Mouse (Mus musculus) midbrain, embryonic 10.5 days (tissue): ENCODE measurements around the gene Cldn11. TPM values are rescaled to one million over a fixed set of nuclear protein-coding genes. Genes with fewer than 3 reads are reported as not detected.

Experiments used
- DNase-seq: peaks from one replicate; pipeline ENCODE4 v3.0.0-alpha.2; 2017; ENCODE audit warnings: low spot score
- H3K27ac ChIP-seq: fragments of 300-500 bp; sonication (generic); replicated peaks from 2 replicates; pipeline ENCODE4 v1.5.1; 2016; ENCODE audit warnings: mild to moderate bottlenecking
- H3K27me3 ChIP-seq: fragments of 300-500 bp; sonication (generic); 2 replicates; pipeline ENCODE4 v1.6.1; 2016; ENCODE audit warnings: low read depth, mild to moderate bottlenecking; ENCODE audit not compliant: poor library complexity, severe bottlenecking
- H3K36me3 ChIP-seq: fragments of 300-500 bp; sonication (generic); 2 replicates; pipeline ENCODE4 v1.6.1; 2016; ENCODE audit warnings: mild to moderate bottlenecking, moderate library complexity
- H3K4me1 ChIP-seq: fragments of 300-500 bp; sonication (generic); 2 replicates; pipeline ENCODE4 v1.6.1; 2016
- H3K4me3 ChIP-seq: fragments of 300-500 bp; sonication (generic); 2 replicates; pipeline ENCODE4 v1.5.1; 2016; ENCODE audit warnings: mild to moderate bottlenecking, moderate library complexity
- H3K9me3 ChIP-seq: fragments of 300-500 bp; sonication (generic); replicated peaks from 2 replicates; pipeline ENCODE4 v1.6.1; 2016; ENCODE audit warnings: mild to moderate bottlenecking
- WGBS: fragments of 180-500 bp; shearing (Covaris S2); methylation state at CpG from one replicate; pipeline ENCODE4 v1.1.7; 2016; 5-methylcytosine and 5-hydroxymethylcytosine counted together
- polyA plus RNA-seq: library from polyadenylated mRNA; unstranded; fragments of >200 nt; fragmentation: Nextera tagmentation; extraction: Ambion mirVana; gene quantifications from 2 replicates; pipeline ENCODE4 v1.2.1, GENCODE M21; 2016

Gene Cldn11
- polyA plus RNA-seq, 1 experiment from 2014 or later, result 7.6 TPM

DNA sequence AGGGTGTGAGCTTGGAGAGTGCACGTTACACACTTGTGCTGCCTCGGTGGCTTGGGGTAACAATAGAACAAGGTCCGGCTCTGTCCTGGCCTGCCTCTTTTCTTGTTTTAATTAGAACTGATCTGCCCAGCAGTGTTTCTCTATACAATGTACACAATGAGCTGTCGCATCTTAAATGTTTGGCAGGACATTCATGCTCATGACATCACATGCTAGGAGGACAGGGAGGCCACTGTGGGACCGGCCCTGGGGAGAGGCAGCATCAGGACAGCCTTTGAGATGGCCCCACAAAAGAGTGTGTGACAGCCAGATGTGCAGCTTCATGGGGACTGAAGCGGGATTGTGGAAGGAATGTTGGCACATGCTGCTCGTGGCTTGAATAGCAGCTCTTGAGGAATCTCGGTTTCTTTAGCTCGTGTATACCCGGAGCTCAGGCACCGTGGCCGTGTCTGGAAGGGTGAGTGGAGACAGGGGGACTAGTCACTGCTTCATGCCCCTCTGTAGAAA lies 16.7 kb downstream of the Cldn11 start:
- H3K4me3 ChIP-seq, result no peak overlapping the region
- H3K4me1 ChIP-seq, result peaks cover 14% of the 10 kb centered on the region
- peak overlapping the region; percentile 63 for H3K27ac ChIP-seq
- 44% methylated on average over 12 of the region's 12 CpGs for WGBS
- H3K27me3 ChIP-seq, result no peaks in the 10 kb centered on the region
- no peaks in the 10 kb centered on the region for H3K9me3 ChIP-seq
- H3K36me3 ChIP-seq, result no peaks in the 10 kb centered on the region
- peak; percentile 25 for DNase-seq

DNA sequence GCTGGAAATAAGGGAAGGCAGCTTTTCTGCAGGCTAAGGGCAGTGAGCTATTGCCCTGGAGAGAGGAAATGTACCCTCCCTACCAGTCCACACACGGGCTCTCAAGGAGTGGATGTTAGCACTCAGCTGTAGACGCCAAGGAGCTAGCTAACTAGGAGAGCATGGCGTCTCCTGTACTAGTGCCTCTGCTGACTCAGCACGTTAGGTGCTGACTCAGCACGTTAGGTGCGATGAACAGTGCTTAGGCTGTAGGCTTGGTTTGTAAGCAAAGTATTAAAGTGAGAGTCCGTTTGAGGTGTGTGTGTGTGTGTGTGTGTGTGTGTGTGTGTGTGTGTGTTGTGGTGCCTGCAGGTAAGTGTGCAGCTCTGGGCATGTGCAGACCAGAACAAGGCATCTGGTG lies 40.6 kb downstream of the Cldn11 start:
- no peak overlapping the region for H3K4me3 ChIP-seq
- H3K4me1 ChIP-seq, result no peaks in the 10 kb centered on the region
- DNase-seq, result no peak
- H3K9me3 ChIP-seq, result peaks cover 5% of the 10 kb centered on the region; the same call in 1 of the 2 replicates
- no peaks in the 10 kb centered on the region for H3K27me3 ChIP-seq
- no peaks in the 10 kb centered on the region for H3K36me3 ChIP-seq
- no peak overlapping the region for H3K27ac ChIP-seq
- 90% methylated on average over 7 of the region's 7 CpGs for WGBS

DNA sequence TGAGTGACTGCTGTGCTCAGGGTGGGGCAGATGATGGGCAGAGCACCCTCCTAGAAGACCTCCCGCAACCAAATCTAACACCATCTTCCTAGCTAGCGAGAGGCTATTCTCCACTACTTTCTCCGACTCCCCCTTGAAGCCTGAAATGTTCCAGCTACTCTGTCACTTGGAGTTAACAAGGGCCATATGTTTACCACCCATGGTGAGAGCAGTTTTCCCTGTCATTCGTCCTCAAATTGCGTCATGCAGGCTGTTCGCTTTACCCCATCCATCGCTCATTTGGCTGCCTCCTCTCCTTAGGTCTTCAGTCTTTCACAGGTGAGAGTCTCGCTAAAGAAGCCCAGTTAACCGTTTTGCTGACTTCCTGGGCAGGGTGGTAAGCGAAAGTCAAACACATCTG lies 41.7 kb downstream of the Cldn11 start:
- WGBS, result 78% methylated on average over 10 of the region's 10 CpGs
- no peaks in the 10 kb centered on the region for H3K27me3 ChIP-seq
- peaks cover 5% of the 10 kb centered on the region; the same call in 1 of the 2 replicates for H3K9me3 ChIP-seq
- no peak overlapping the region for H3K4me3 ChIP-seq
- no peak for DNase-seq
- H3K27ac ChIP-seq, result no peak overlapping the region
- H3K36me3 ChIP-seq, result no peaks in the 10 kb centered on the region
- no peaks in the 10 kb centered on the region for H3K4me1 ChIP-seq

DNA sequence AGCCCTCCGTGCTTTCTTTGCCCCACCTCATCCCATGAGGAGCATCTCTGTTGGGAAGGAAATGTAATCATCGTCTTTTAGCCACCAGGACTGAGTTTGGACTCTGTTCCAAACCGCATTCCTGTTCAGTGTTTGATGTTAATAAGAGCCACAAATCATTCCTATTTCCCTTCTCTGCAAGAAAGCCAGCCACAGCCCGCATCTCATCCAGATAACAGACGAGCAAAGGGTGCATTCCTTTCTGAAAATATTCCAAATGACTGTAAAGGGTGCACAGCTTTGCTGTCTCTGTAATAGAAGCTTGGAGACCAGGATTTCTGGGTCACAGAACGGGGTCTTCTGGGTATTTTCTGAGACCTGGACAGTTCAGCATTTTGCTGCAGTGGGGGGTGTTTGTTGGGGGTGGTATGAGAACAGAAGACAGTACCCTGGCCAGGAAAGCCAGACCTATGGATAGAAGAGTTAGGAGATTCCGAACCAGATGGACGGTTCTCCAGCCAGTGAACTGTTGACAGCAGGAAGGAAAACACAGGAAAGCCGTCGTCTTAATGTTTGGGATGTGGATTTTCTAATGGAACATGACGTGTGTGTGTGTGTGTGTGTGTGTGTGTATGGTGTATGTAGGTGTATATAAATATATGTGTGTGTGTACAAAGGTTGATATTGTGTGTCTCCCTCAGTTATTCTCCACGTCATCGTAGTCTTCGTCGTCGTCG lies 49.6 kb downstream of the Cldn11 start:
- no peaks in the 10 kb centered on the region for H3K4me1 ChIP-seq
- H3K4me3 ChIP-seq, result no peak overlapping the region
- WGBS, result 90% methylated on average over 17 of the region's 17 CpGs
- no peak for DNase-seq
- H3K9me3 ChIP-seq, result no peaks in the 10 kb centered on the region
- no peaks in the 10 kb centered on the region for H3K36me3 ChIP-seq
- H3K27ac ChIP-seq, result no peak overlapping the region
- no peaks in the 10 kb centered on the region for H3K27me3 ChIP-seq

DNA sequence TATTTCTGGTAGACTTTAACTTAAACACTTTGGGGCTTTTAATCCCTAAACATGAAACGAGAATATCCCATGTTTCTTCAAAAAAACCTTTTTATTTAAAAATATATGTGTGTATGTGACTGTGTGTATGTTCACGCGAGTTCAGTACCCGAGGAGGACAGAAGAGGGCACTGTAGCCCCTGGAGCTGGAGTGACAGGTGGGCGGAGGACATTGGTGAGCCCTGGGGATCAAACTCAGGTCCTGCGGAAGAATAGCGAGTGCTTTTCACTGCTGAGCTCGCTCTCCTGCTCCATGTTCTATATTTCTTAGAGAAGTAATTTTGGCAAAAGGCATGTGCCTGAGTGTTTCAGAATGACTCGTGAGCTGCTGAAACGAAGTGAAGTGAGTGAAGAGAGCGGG lies 54.2 kb downstream of the Cldn11 start:
- Histone ChIP-seq H3K4me3 (no peak overlapping the region), H3K36me3 (no peaks in the 10 kb centered on the region), H3K4me1 (peaks cover 9% of the 10 kb centered on the region), H3K9me3 (no peaks in the 10 kb centered on the region), H3K27me3 (no peaks in the 10 kb centered on the region), H3K27ac (no peak overlapping the region)
- no peak for DNase-seq
- WGBS, result 93% methylated on average over 11 of the region's 11 CpGs

DNA sequence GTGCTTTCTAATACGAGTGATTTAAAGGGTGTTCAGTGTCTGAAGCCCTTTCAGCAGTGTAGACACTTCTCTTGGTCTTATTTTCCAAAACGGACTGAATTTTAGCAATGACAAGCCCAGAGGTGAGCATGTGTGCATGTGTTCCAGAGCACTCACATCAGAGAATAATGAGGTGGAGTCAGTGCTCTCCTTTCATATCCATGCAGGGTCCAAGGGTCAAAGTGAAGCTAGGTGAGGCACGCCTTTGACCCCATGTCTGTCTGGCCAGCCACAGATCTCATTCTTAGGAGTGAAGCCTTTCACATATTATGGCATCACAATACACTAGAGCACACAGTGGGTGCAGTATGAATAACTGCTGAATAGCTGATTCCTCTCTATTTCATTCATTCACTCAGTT lies 55.4 kb downstream of the Cldn11 start:
- no peaks in the 10 kb centered on the region for H3K27me3 ChIP-seq
- 85% methylated on average over 3 of the region's 3 CpGs for WGBS
- no peaks in the 10 kb centered on the region for H3K9me3 ChIP-seq
- H3K36me3 ChIP-seq, result no peaks in the 10 kb centered on the region
- H3K27ac ChIP-seq, result no peak overlapping the region
- peaks cover 15% of the 10 kb centered on the region for H3K4me1 ChIP-seq
- no peak overlapping the region for H3K4me3 ChIP-seq
- no peak for DNase-seq

DNA sequence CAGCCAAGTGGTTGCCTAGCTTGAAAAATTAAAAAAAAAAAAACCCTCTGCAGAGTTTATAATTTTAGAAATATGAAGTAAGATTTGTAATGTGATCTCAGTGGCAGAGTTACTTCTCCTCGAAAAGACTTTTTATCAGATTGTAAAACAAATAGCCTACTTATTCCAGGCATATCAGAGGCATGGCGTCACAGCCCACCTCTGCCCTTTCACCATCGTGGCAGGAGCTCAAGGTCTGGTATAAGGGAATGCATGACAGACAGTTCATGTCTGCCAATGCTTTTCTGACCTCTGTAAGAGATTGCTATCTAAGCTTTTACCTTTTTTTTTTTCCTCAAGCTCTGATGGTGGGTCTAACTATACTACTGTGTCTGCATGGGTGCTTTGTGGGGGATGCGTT lies 58.3 kb downstream of the Cldn11 start:
- no peaks in the 10 kb centered on the region for H3K9me3 ChIP-seq
- 0 out of 2 replicates have a peak overlapping the region, but pooled peaks have one; percentile 69 for H3K27ac ChIP-seq
- WGBS, result 78% methylated on average over 4 of the region's 4 CpGs
- H3K36me3 ChIP-seq, result no peaks in the 10 kb centered on the region
- no peak overlapping the region for H3K4me3 ChIP-seq
- H3K4me1 ChIP-seq, result peaks cover 15% of the 10 kb centered on the region
- DNase-seq, result no peak
- H3K27me3 ChIP-seq, result no peaks in the 10 kb centered on the region

DNA sequence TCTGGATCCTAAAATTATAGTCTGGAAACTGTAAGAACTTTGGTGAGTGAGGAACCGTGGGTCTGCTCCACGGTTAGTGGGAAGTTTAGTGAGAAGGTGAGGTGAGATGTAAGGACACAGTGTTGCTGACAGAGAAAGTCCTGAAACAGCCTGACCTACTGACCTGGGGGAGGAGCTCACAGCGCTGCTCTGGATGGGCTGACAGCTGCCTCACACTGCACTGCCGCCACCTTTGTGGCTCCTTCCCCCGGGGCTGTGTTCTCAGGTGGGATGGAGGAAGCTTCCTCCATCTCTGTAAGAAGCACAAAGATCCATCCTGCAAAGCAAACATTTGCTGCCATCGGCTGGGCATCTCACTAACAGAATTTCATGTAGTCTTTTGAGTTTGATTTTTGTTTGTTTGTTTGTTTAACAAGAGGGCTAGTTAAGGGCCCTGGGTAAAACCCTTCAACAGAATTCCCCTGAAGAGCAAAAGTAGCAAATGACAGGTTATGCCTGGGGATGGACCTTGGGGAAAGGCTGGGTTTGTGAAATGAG lies 58.8 kb downstream of the Cldn11 start:
- 18% methylated on average over 6 of the region's 6 CpGs for WGBS
- no peaks in the 10 kb centered on the region for H3K36me3 ChIP-seq
- peak overlapping the region; percentile 69 for H3K27ac ChIP-seq
- DNase-seq, result peak; percentile 22
- no peaks in the 10 kb centered on the region for H3K9me3 ChIP-seq
- H3K4me1 ChIP-seq, result peaks cover 18% of the 10 kb centered on the region
- H3K27me3 ChIP-seq, result no peaks in the 10 kb centered on the region
- H3K4me3 ChIP-seq, result peak overlapping the region; percentile 26; the same call in 1 of the 2 replicates

DNA sequence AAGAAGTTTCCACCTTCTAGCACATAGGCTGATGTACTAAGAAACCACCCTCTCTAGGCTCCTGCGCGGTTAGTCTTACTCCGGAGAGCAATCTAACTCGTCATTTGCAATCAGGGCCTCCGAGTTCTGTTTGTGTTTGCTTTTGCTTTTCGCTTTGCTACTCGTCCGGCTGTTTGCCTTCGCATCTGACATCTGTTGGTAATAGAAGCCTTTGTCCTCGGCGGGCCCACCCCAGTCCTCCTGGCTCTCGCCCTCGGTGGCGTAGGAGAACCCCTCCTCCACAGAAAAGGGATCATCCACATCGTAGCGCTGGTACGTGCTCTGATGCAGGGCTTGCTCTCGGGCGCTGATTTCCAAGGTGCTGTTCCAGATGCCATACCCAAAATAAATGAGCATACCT lies 59.3 kb downstream of the Cldn11 start:
- peak overlapping the region; percentile 69 for H3K27ac ChIP-seq
- H3K4me3 ChIP-seq, result peak overlapping the region; percentile 26
- 11% methylated on average over 19 of the region's 19 CpGs for WGBS
- H3K9me3 ChIP-seq, result no peaks in the 10 kb centered on the region
- no peaks in the 10 kb centered on the region for H3K36me3 ChIP-seq
- H3K4me1 ChIP-seq, result peaks cover 23% of the 10 kb centered on the region
- peak; percentile 35 for DNase-seq
- no peaks in the 10 kb centered on the region for H3K27me3 ChIP-seq

DNA sequence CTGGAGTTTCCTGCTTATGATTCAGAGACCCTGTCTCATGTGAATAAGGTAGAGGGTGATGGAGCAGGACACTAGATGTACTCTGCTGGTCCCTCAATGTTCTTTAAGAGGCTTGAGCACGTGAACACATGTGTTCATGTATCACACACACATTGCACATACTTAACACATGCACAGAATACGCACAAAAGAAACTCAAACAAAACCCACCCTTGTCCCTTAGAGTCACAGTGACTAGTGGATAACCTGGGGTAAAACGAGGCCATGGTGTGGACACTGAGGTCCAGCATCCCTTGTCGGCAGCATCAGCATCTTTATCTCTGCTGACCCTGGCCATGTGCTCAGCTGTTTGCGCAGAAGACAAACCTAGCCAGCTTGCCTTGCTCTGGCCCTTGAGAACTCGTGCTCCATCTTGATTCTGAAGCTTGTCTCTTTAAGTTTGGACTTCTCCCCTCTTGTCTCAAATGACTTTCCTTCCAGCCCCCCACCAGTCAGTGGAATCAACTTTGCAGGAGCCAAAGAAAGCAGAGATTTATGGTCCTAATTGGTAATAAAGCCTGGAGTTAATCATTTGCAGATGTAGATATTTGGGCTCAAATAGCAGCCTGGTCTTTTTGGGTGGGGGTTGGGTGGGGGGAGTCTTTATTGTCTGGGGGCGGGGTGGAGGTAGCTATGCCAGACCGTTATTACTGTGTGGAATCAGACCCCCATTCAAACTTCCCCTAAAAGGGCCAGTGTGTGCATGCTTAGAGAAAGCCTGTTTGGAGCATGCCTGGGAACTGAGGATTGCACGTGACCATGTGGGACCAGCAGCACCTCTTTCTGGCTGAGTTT lies 62.7 kb downstream of the Cldn11 start:
- Histone ChIP-seq H3K27ac (peak overlapping the region; percentile 28), H3K4me1 (peaks cover 25% of the 10 kb centered on the region), H3K4me3 (no peak overlapping the region), H3K36me3 (no peaks in the 10 kb centered on the region), H3K27me3 (no peaks in the 10 kb centered on the region), H3K9me3 (no peaks in the 10 kb centered on the region)
- DNase-seq, result no peak
- WGBS, result 79% methylated on average over 9 of the region's 9 CpGs

DNA sequence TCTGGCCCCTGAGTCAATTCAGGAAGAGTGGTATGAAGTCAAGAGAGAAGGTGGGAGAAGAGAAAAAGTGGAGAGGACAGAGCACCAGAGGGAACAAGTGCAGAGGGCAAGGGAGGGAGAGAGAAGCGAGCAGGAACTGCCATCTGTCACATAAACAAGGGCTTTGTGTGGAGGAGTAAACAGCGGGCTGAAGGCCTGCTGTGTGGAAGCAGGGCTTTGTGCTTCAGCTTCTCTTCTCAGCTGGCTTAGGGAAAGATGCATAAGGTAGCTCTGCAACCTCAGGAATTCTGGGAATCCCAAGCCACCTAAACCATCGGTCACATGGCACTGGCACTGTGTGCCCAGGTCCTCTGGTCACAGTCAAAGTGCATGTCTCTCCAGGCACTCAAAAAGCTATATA lies 64.1 kb downstream of the Cldn11 start:
- Histone ChIP-seq H3K27ac (peak overlapping the region; percentile 76), H3K4me1 (peaks cover 18% of the 10 kb centered on the region), H3K9me3 (no peaks in the 10 kb centered on the region), H3K36me3 (no peaks in the 10 kb centered on the region), H3K27me3 (no peaks in the 10 kb centered on the region), H3K4me3 (no peak overlapping the region)
- no peak for DNase-seq
- 29% methylated on average over 3 of the region's 3 CpGs for WGBS
